Mouse (Mus musculus) spleen, adult 12 weeks (tissue): ENCODE measurements around the gene Ankrd45.
"Not testable (repeated sequence)": the region's sequence is repeated elsewhere in the genome, so short reads cannot be mapped to it uniquely, and the experiment has no call there.

Experiments
- DNase-seq: peaks from one replicate; pipeline ENCODE4 v3.0.0; 2022; ENCODE audit warnings: low spot score

Gene Ankrd45

DNA sequence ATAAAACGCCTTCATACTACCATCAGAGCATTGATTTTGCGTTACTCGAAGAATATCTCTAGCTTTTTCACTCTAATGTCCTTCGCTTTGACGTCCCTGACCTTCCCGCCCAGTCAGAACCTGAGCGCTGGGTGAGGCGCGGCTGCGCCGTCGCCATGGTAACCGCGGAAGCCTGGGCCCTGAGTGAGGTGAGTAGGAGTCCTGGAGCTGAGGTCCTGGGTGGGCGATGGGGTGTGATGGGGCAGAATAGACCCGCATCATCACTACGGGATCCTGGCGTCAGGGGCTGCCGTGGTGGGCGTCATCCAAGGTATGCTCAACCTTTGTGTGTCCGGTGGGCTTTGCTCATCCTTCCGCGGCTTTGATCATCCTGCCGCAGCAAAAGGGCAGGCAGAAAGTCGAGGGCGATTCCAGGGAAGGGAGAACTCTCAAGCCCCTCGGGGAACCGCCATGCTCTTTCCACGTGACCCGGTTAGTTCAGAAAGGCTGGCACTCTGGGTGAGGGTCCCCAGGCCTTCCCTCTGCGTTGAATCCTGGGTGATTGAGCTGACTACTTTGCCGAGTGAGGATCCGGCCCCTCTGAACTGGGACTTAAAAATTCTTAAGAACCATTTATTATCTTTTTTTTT, at the start of gene Ankrd45:
Gene Ankrd45, plus strand, starts transcription at position 161 of the 629 bp plus-strand sequence.
- DNase-seq = no peak

DNA sequence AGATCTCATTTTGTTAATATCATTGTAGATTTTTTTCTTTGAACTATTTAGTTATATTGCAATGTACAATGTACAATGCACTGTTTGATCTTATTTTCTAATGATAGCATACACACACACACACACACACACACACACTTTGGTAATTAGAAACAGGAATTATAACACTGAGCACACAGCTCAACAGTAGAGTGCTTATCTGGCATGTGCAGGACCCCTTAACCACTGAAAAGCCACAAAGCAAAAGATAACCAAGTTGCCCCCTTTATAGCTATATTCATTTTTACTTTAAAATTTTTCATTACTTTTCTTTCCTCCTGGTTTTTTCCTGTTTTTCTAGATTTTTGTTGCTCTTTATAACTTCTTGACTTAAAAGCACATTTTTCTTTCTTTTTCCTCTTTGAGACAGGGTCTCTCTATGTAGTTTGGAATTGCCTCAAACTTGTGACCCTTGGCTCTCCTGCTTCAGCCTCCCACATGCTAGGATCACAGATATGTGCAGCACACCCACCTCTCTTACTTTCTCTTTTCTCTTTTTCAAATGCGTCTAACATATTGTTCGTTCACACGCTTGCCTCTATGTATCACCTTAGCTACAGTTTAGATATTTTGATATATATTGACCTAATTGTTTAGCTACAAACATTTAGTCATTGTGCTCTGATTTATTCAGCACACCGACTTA, 42.6 kb upstream of the Ankrd45 start:
- DNase-seq = no peak

DNA sequence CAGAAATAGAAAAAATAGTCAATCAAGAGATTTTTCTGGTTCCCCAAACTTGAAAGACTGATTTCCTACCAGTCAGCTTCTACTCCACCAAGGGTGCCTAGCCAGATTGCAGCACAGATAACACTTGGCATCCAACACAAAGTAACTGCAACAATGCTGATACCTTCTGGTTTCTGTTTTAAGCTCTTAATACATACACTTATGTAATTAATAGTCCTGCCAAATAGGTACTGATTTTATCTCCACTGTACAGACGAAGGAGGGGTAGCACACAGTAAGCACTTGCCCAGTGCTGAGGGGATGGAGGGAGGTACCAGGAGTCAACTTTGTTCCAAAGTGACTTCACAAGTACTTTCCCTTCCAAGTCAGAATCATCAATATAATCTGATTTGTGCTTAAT, 38.6 kb upstream of the Ankrd45 start:
- no peak for DNase-seq

DNA sequence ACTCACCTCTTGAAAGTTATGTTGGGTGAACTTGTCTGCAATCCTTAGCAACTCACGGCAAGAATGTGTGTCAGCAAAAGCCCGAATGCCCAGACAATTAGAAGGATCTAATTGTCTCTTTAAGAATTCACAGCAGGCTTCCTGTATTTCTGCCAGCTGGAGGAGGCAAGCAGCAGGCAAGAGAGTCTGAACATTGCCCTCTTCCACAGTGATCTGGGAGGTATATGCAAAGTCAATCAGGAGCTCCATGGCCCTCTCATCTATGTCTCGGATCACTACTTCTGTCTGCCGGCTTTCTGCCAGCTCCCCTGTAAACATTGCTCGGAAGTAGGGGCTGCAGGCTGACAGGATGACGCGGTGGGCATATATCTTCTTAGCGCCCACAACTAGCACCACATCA, 33.3 kb upstream of the Ankrd45 start:
- DNase-seq = no peak

- DNase-seq = no peak
Measured at GRCm38 (mm10) chr1:161114591-161114990, 27.9 kb upstream of the Ankrd45 start.

DNA sequence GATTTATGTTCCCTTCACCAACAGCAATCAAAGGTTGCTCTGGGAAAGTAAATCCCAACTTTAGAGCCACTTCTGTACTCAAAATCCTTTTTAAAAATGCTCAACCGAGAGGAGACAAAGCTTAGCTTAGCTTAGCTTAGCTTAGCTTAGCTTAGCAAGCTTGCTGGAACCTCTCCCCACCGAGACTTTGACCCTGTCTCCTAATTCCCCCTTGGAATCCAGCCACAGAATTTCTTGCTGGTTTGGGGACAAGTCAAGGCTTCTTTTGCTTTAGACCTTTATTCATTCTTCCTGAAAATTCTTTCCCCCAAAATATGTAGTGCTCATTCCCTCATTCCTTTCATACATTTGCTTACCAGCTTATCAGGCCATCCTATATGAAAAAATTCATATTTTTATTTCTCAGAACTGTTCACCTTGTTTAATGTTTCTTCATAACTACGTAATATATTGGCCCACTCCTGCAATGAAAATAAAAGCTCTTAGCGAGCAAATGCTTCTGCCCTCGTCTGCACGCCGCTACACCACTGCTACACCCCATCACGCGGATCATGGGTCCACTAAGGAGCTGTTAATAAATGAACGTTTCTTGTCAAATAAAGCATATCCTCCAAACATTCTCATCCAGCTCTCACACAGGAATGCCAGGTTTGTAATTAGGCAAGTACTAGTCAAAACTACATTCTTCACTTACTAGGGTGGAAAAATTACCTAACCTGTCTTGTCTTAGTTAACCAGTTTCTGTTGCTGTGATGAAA, 19.7 kb upstream of the Ankrd45 start:
- DNase-seq = no peak

- no peak for DNase-seq
Measured at GRCm38 (mm10) chr1:161126461-161126860, 16.0 kb upstream of the Ankrd45 start.

GRCm38 (mm10) chr1:161130726-161131664, 11.5 kb upstream of the Ankrd45 start, which contains the start of gene Klhl20:
Gene Klhl20 (minus strand): TSS chr1:161131511.
- peak; percentile 87 for DNase-seq

DNA sequence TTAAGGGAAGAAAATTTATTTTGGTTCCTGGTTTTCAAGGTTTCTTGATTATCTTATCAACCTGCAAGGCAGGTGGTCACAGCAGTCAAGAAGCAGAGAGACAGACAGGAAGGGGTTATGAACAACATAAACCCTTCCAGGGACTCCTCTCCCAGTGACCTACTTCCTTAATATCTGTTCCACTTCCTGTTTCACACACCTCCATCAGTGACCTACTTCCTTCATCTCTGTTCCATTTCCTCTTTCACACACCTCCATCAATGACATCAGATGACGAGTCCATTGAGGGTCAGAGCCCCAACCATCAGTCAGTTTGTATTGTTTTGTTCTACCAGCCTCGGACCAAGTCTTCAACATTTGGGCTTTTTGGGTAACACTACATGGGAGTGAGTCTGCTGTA, 3.0 kb upstream of the Ankrd45 start:
- DNase-seq = no peak

- no peak for DNase-seq
Measured at GRCm38 (mm10) chr1:161140026-161140762, 2.3 kb upstream of the Ankrd45 start.

- no peak for DNase-seq
Measured at GRCm38 (mm10) chr1:161143216-161143615, 725 bp downstream of the Ankrd45 start.

DNA sequence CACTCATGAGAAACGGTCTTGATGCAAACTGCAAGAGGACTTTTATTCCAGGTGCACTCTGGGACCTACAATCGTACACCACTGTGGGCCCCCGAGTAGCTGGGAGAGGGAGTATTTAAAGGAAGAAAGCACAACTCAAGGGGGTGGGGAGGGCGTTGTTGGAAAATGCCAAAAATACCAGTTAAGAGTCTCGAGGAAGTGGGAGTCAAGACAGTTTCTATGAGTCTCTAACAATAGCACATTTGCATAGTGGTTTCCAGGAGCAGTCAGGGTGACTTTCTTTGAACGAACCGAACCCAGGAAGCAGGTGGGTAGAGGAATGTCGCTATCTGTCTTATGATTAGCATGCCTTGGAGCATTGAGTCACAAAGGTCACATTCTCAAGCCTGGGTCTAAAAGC, 3.1 kb downstream of the Ankrd45 start:
- DNase-seq = not testable (repeated sequence)

GRCm38 (mm10) chr1:161147888-161148287, 5.4 kb downstream of the Ankrd45 start:
- no peak for DNase-seq

- no peak for DNase-seq
Measured at GRCm38 (mm10) chr1:161151098-161151497, 8.6 kb downstream of the Ankrd45 start.

GRCm38 (mm10) chr1:161156546-161156945, 14.1 kb downstream of the Ankrd45 start:
- DNase-seq = no peak

GRCm38 (mm10) chr1:161159214-161159613, 16.7 kb downstream of the Ankrd45 start, which contains the start of gene Tex50:
Gene Tex50 (minus strand): TSS chr1:161159314.
- no peak for DNase-seq

GRCm38 (mm10) chr1:161160266-161160665, 17.8 kb downstream of the Ankrd45 start:
- no peak for DNase-seq

DNA sequence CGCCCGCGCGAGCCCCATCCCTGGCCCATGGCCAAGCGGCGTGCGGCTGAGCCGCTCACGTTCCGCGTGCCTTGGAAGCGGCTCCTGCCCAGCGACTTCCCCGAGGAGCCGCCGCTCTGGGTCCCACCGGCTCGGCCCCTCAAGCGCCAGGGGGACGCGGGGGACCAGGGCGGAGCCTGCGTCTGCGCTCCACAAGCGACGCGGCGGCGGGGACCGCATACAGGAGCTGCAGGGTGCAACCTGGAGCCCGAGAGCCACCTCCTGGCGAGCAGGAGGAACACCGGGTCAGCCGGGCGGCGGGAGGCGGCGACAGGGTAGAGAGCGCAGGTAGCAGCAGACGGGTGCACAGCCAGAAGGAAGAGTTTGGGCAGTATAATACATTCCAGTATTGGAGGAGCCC, 28.2 kb downstream of the Ankrd45 start:
- DNase-seq = peak; percentile 49

GRCm38 (mm10) chr1:161180674-161181073, 38.2 kb downstream of the Ankrd45 start:
- DNase-seq = peak; percentile 60

DNA sequence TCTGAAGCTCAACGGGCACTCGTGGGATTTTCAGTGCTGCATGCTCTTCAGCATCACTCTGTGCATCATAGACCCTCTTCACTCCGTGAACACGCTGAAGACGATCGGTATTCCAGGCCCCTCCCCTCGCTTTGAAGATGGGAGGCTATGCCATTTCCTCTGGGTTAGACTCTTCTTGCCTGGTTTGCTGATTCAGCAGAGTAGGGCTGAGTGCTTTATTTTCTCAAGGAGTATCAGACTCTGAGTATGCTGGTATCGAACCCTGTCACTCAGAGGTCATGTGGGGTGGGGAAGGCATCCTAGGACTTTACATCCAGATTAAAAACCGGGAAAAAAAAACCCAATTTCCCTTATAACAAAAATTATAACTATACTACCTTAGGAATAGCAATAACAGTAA, 39.9 kb downstream of the Ankrd45 start:
- DNase-seq = no peak

GRCm38 (mm10) chr1:161183677-161184076, 41.2 kb downstream of the Ankrd45 start:
- no peak for DNase-seq
